Mouse (Mus musculus) thymus, adult 2 months (tissue): Measurements from ENCODE around the gene Mpp3.

Experiments used
- CTCF ChIP-seq: fragments of 200-500 bp; IDR thresholded peaks from 2 replicates; pipeline ENCODE4 v1.5.1; 2012; ENCODE audit warnings: mild to moderate bottlenecking, control low read depth, low read length, moderate library complexity, borderline replicate concordance; ENCODE audit not compliant: control insufficient read depth, poor library complexity, insufficient read depth; ENCODE audit errors: extremely low read depth
- POLR2A ChIP-seq: fragments of 200-500 bp; IDR thresholded peaks from 2 replicates; pipeline ENCODE4 v1.6.1; 2012; ENCODE audit warnings: mild to moderate bottlenecking, low read length, control low read depth, moderate library complexity; ENCODE audit not compliant: control insufficient read depth, poor library complexity, insufficient read depth; ENCODE audit errors: extremely low read depth

DNA sequence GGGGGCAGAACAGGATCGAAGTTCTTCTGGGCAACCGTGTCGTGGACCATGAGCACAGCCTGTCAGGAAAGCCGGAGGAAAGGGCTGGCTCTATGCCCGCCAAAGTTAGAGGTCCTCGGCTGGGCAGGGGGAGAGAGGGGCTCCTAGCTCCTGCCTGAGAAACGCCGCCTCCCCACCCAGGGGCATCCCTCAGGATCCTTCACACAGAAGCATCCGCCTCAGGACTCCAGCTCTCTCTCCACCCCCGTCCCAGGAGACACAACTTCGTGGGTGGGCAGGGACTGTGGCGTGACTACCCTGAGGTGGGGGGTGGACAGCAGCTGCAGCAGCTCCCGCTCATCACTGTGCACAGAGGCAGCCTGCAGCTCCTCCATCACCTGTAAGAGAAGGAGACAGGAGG lies 4.9 kb downstream of the Mpp3 start:
- TF ChIP-seq POLR2A (no peak), CTCF (no peak)
